Mouse (Mus musculus) liver (tissue): Measurements from ENCODE around the gene Rsl24d1.
A peak's percentile ranks its signal among the peaks of the same experiment; 100 is the strongest.
"Not testable (repeated sequence)": the region's sequence is repeated elsewhere in the genome, so short reads cannot be mapped to it uniquely, and the experiment has no call there.

Source experiments
- DNase-seq: peaks from one replicate; pipeline ENCODE4 v3.0.0-alpha.2; 2020; ENCODE audit warnings: mixed read lengths

Gene Rsl24d1

GRCm38 (mm10) chr9:73102181-73102580, 11.0 kb upstream of the Rsl24d1 start, which contains the start of gene Gm20509:
Gene Gm20509, plus strand, starts transcription at chr9:73102470.
- DNase-seq: no peak

- peak; percentile 10 for DNase-seq
These were observed 9.9 kb upstream of the Rsl24d1 start for GRCm38 (mm10) chr9:73103159-73103879.

GRCm38 (mm10) chr9:73103880-73104198, 9.4 kb upstream of the Rsl24d1 start:
- no peak for DNase-seq

- DNase-seq: no peak
These were observed 8.1 kb upstream of the Rsl24d1 start for GRCm38 (mm10) chr9:73105141-73105540.

- DNase-seq: no peak
These were observed 7.5 kb upstream of the Rsl24d1 start for GRCm38 (mm10) chr9:73105771-73106170.

GRCm38 (mm10) chr9:73116704-73117103, 3.5 kb downstream of the Rsl24d1 start:
- DNase-seq: not testable (repeated sequence)

GRCm38 (mm10) chr9:73118012-73118411, 4.8 kb downstream of the Rsl24d1 start:
- DNase-seq: no peak

- DNase-seq: no peak
These were observed 8.5 kb downstream of the Rsl24d1 start for GRCm38 (mm10) chr9:73121735-73122134.

- DNase-seq: peak; percentile 18
These were observed 11.9 kb downstream of the Rsl24d1 start for GRCm38 (mm10) chr9:73125043-73125570.

GRCm38 (mm10) chr9:73127457-73127856, 14.2 kb downstream of the Rsl24d1 start:
- DNase-seq: no peak

- DNase-seq: no peak
These were observed 16.6 kb downstream of the Rsl24d1 start for GRCm38 (mm10) chr9:73129875-73130274.

GRCm38 (mm10) chr9:73130529-73130928, 17.3 kb downstream of the Rsl24d1 start:
- no peak for DNase-seq

- no peak for DNase-seq
These were observed 24.2 kb downstream of the Rsl24d1 start for GRCm38 (mm10) chr9:73137341-73137886.

GRCm38 (mm10) chr9:73154347-73154746, 41.1 kb downstream of the Rsl24d1 start:
- DNase-seq: no peak

- peak; percentile 9 for DNase-seq
These were observed 44.7 kb downstream of the Rsl24d1 start for GRCm38 (mm10) chr9:73157968-73158367.

GRCm38 (mm10) chr9:73159265-73159664, 46.0 kb downstream of the Rsl24d1 start:
- DNase-seq: no peak

GRCm38 (mm10) chr9:73162571-73163333, 49.5 kb downstream of the Rsl24d1 start:
- DNase-seq: peak; percentile 71

- no peak for DNase-seq
These were observed 52.4 kb downstream of the Rsl24d1 start for GRCm38 (mm10) chr9:73165631-73166030.
